Mouse (Mus musculus) lung, embryonic 15.5 days (tissue): ENCODE data around the gene Nfkb1. TPM values are rescaled to one million over a fixed set of nuclear protein-coding genes. Genes with fewer than 3 reads are reported as not detected.

Experiments used
- ATAC-seq: fragments of 200-750 bp; cut with Nextera tagmentation; 2 replicates; pipeline ENCODE4 v1.8.0; 2017; ENCODE audit warnings: moderate number of reproducible peaks, borderline replicate concordance; ENCODE audit not compliant: low FRiP score, low TSS enrichment; ENCODE audit errors: extremely low read depth
- H3K27ac ChIP-seq: fragments of 300-500 bp; sonication (generic); 2 replicates; pipeline ENCODE4 v1.5.1; 2015; ENCODE audit warnings: moderate library complexity, mild to moderate bottlenecking, inconsistent platforms
- H3K27me3 ChIP-seq: fragments of 300-500 bp; sonication (generic); 2 replicates; pipeline ENCODE4 v1.6.1; 2015; ENCODE audit warnings: inconsistent platforms
- H3K36me3 ChIP-seq: fragments of 300-500 bp; sonication (generic); 2 replicates; pipeline ENCODE4 v1.6.1; 2015; ENCODE audit warnings: inconsistent platforms
- H3K4me1 ChIP-seq: fragments of 300-500 bp; sonication (generic); 2 replicates; pipeline ENCODE4 v1.6.1; 2015; ENCODE audit warnings: inconsistent platforms
- H3K4me2 ChIP-seq: fragments of 300-500 bp; sonication (generic); 2 replicates; pipeline ENCODE4 v1.6.1; 2015; ENCODE audit warnings: inconsistent platforms, mild to moderate bottlenecking, moderate library complexity
- H3K4me3 ChIP-seq: fragments of 300-500 bp; sonication (generic); 2 replicates; pipeline ENCODE4 v1.5.1; 2015; ENCODE audit warnings: mild to moderate bottlenecking, inconsistent platforms
- H3K9ac ChIP-seq: fragments of 300-500 bp; sonication (generic); 2 replicates; pipeline ENCODE4 v1.6.1; 2015; ENCODE audit warnings: inconsistent platforms
- H3K9me3 ChIP-seq: fragments of 300-500 bp; sonication (generic); 2 replicates; pipeline ENCODE4 v1.6.1; 2016; ENCODE audit warnings: inconsistent platforms
- WGBS: fragments of 180-500 bp; shearing (Covaris S2); methylation state at CpG from one replicate; pipeline ENCODE4 v1.1.7; 2015; 5-methylcytosine and 5-hydroxymethylcytosine counted together
- polyA plus RNA-seq: library from polyadenylated mRNA; unstranded; fragments of >200 nt; fragmentation: Nextera tagmentation; extraction: Ambion mirVana; gene quantifications from 2 replicates; pipeline ENCODE4 v1.2.1, GENCODE M21; 2015

Nfkb1 gene
- polyA plus RNA-seq, result 28.2 and 30.7 TPM in 2 replicates

GRCm38 (mm10) chr3:135691191-135692131 lies at the start of gene Nfkb1:
Nfkb1 (minus strand) TSS chr3:135691547.
- H3K4me3 ChIP-seq, result peak within 1 kb of the TSS; percentile 87
- H3K27ac ChIP-seq, result peak within 1 kb of the TSS; percentile 97
- H3K4me2 ChIP-seq, result peak within 1 kb of the TSS; percentile 89
- H3K4me1 ChIP-seq, result peaks cover 33% of the 10 kb centered on the region
- no peaks in the 10 kb centered on the region for H3K36me3 ChIP-seq
- peak within 1 kb of the TSS; percentile 93 for H3K9ac ChIP-seq
- under 1% methylated on average over 67 of the region's 102 CpGs for WGBS
- no peaks in the 10 kb centered on the region for H3K27me3 ChIP-seq
- H3K9me3 ChIP-seq, result no peaks in the 10 kb centered on the region
- ATAC-seq, result peak; percentile 88

GRCm38 (mm10) chr3:135740711-135741110 lies 49.4 kb upstream of the Nfkb1 start:
- H3K36me3 ChIP-seq, result no peaks in the 10 kb centered on the region
- H3K27ac ChIP-seq, result no peak overlapping the region
- H3K4me3 ChIP-seq, result no peak overlapping the region
- no peak overlapping the region for H3K4me2 ChIP-seq
- H3K9me3 ChIP-seq, result no peaks in the 10 kb centered on the region
- no peaks in the 10 kb centered on the region for H3K27me3 ChIP-seq
- 86% methylated on average over 8 of the region's 8 CpGs for whole genome bisulfite sequencing
- H3K4me1 ChIP-seq, result no peaks in the 10 kb centered on the region
- no peak for ATAC-seq
- no peak overlapping the region for H3K9ac ChIP-seq

GRCm38 (mm10) chr3:135734736-135735135 lies 43.4 kb upstream of the Nfkb1 start:
- ATAC-seq, result no peak
- H3K9ac ChIP-seq, result no peak overlapping the region
- H3K4me2 ChIP-seq, result no peak overlapping the region
- H3K4me1 ChIP-seq, result peaks cover 4% of the 10 kb centered on the region; the same call in 1 of the 2 replicates
- no peak overlapping the region for H3K4me3 ChIP-seq
- H3K9me3 ChIP-seq, result no peaks in the 10 kb centered on the region
- WGBS, result 69% methylated on average over 1 of the region's 1 CpGs
- no peaks in the 10 kb centered on the region for H3K36me3 ChIP-seq
- H3K27ac ChIP-seq, result no peak overlapping the region
- no peaks in the 10 kb centered on the region for H3K27me3 ChIP-seq

- H3K4me1 ChIP-seq, result peaks cover 8% of the 10 kb centered on the region; the same call in 1 of the 2 replicates
- no peak overlapping the region for H3K4me3 ChIP-seq
- WGBS, result 57% methylated on average over 10 of the region's 10 CpGs
- no peak for ATAC-seq
- no peaks in the 10 kb centered on the region for H3K36me3 ChIP-seq
- H3K4me2 ChIP-seq, result no peak overlapping the region
- no peak overlapping the region for H3K9ac ChIP-seq
- H3K27ac ChIP-seq, result peak overlapping the region; percentile 71
- H3K27me3 ChIP-seq, result no peaks in the 10 kb centered on the region
- no peaks in the 10 kb centered on the region for H3K9me3 ChIP-seq
These were observed 41.5 kb upstream of the Nfkb1 start for GRCm38 (mm10) chr3:135732747-135733445.

GRCm38 (mm10) chr3:135731292-135732047 lies 40.1 kb upstream of the Nfkb1 start:
- peaks cover 11% of the 10 kb centered on the region for H3K4me1 ChIP-seq
- no peak overlapping the region for H3K9ac ChIP-seq
- WGBS, result 19% methylated on average over 17 of the region's 17 CpGs
- H3K27me3 ChIP-seq, result no peaks in the 10 kb centered on the region
- ATAC-seq, result peak; percentile 80; the same call in 1 of the 2 replicates
- no peak overlapping the region for H3K4me3 ChIP-seq
- H3K4me2 ChIP-seq, result peak overlapping the region; percentile 9; the same call in 1 of the 2 replicates
- H3K36me3 ChIP-seq, result no peaks in the 10 kb centered on the region
- no peaks in the 10 kb centered on the region for H3K9me3 ChIP-seq
- H3K27ac ChIP-seq, result 0 out of 2 replicates have a peak overlapping the region, but pooled peaks have one; percentile 26

- Histone ChIP-seq H3K4me1 (peaks cover 11% of the 10 kb centered on the region), H3K27ac (no peak overlapping the region), H3K9me3 (no peaks in the 10 kb centered on the region), H3K4me2 (no peak overlapping the region), H3K27me3 (no peaks in the 10 kb centered on the region), H3K36me3 (no peaks in the 10 kb centered on the region), H3K4me3 (no peak overlapping the region), H3K9ac (no peak overlapping the region)
- WGBS, result 47% methylated on average over 9 of the region's 9 CpGs
- no peak for ATAC-seq
These were observed 39.4 kb upstream of the Nfkb1 start for GRCm38 (mm10) chr3:135730790-135731189.

GRCm38 (mm10) chr3:135729575-135729974 lies 38.2 kb upstream of the Nfkb1 start:
- ATAC-seq, result no peak
- H3K4me3 ChIP-seq, result no peak overlapping the region
- peaks cover 11% of the 10 kb centered on the region for H3K4me1 ChIP-seq
- H3K27ac ChIP-seq, result no peak overlapping the region
- no peaks in the 10 kb centered on the region for H3K27me3 ChIP-seq
- no peaks in the 10 kb centered on the region for H3K36me3 ChIP-seq
- H3K9ac ChIP-seq, result no peak overlapping the region
- WGBS, result 47% methylated on average over 5 of the region's 5 CpGs
- H3K4me2 ChIP-seq, result no peak overlapping the region
- H3K9me3 ChIP-seq, result no peaks in the 10 kb centered on the region

- 0 out of 2 replicates have a peak overlapping the region, but pooled peaks have one; percentile 24 for H3K27ac ChIP-seq
- ATAC-seq, result no peak
- WGBS, result 58% methylated on average over 6 of the region's 6 CpGs
- no peaks in the 10 kb centered on the region for H3K9me3 ChIP-seq
- H3K36me3 ChIP-seq, result no peaks in the 10 kb centered on the region
- H3K27me3 ChIP-seq, result no peaks in the 10 kb centered on the region
- no peak overlapping the region for H3K4me2 ChIP-seq
- no peak overlapping the region for H3K4me3 ChIP-seq
- H3K9ac ChIP-seq, result no peak overlapping the region
- H3K4me1 ChIP-seq, result peaks cover 11% of the 10 kb centered on the region
These were observed 37.6 kb upstream of the Nfkb1 start for GRCm38 (mm10) chr3:135728900-135729299.

- H3K9ac ChIP-seq, result no peak overlapping the region
- no peaks in the 10 kb centered on the region for H3K27me3 ChIP-seq
- no peaks in the 10 kb centered on the region for H3K36me3 ChIP-seq
- no peak for ATAC-seq
- no peak overlapping the region for H3K4me3 ChIP-seq
- H3K27ac ChIP-seq, result no peak overlapping the region
- 75% methylated on average over 10 of the region's 10 CpGs for WGBS
- H3K4me2 ChIP-seq, result no peak overlapping the region
- no peaks in the 10 kb centered on the region for H3K9me3 ChIP-seq
- peaks cover 11% of the 10 kb centered on the region for H3K4me1 ChIP-seq
These were observed 36.0 kb upstream of the Nfkb1 start for GRCm38 (mm10) chr3:135727339-135727738.

- peaks cover 11% of the 10 kb centered on the region for H3K4me1 ChIP-seq
- no peak overlapping the region for H3K9ac ChIP-seq
- H3K27ac ChIP-seq, result no peak overlapping the region
- H3K36me3 ChIP-seq, result no peaks in the 10 kb centered on the region
- no peaks in the 10 kb centered on the region for H3K9me3 ChIP-seq
- H3K27me3 ChIP-seq, result no peaks in the 10 kb centered on the region
- H3K4me3 ChIP-seq, result no peak overlapping the region
- 55% methylated on average over 7 of the region's 7 CpGs for WGBS
- no peak overlapping the region for H3K4me2 ChIP-seq
- no peak for ATAC-seq
These were observed 35.4 kb upstream of the Nfkb1 start for GRCm38 (mm10) chr3:135726521-135727275.

GRCm38 (mm10) chr3:135726023-135726422 lies 34.7 kb upstream of the Nfkb1 start:
- Histone ChIP-seq H3K4me2 (no peak overlapping the region), H3K9ac (no peak overlapping the region), H3K4me1 (peaks cover 11% of the 10 kb centered on the region), H3K27ac (no peak overlapping the region), H3K9me3 (no peaks in the 10 kb centered on the region), H3K36me3 (no peaks in the 10 kb centered on the region), H3K27me3 (no peaks in the 10 kb centered on the region), H3K4me3 (no peak overlapping the region)
- ATAC-seq, result no peak
- 83% methylated on average over 15 of the region's 15 CpGs for WGBS
